In the genomic region with DNA sequence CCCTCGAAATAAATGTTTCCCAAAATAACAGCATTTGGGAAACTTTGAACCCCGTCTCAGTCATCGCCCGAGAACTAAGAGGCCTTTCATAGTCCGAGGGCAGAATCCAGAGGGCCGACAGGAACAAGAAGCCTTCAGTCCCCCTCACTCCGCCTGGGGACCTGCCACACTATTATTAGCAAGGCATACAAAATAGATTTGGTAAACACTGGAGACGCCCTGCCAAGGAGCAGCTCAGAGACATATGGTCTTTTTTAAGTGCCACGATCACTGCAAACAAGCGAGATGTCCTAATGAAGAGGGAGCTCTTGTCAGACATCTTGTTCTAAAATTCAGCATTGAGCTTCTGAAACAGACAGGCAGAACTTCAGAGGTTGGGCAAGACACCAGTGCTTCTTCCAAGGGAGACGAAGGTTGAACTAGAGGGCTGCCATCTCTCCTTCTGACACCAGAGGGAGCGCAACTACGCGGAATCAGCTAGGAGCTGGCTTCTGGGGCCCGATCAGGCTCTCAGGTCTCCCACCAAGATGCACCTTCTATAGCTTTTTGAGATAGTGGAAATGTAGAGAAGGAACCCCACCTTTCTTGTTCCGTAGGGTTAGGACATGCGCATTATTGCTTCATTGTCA, we compare ENCODE assay signal across 7 mouse cellular contexts.
DNase-seq lines count a peak whose midpoint lies in the region; ATAC-seq and TF ChIP-seq lines count a peak whose summit lies in the region.

No protein-coding gene starts in this region.

- no peak overlapping the region for H3K27ac ChIP-seq in forebrain, embryonic 15.5 days (replicated peaks)
- no peak overlapping the region for H3K27ac ChIP-seq in midbrain, embryonic 14.5 days (replicated peaks; ENCODE audit: low read depth, low read length)
- no peak overlapping the region for H3K27ac ChIP-seq in thymus, adult 2 months (ENCODE audit: control insufficient read depth, insufficient read depth, low read length)

- H3K9ac ChIP-seq in forebrain, embryonic 15.5 days (replicated peaks), result no peak overlapping the region
- H3K9ac ChIP-seq in midbrain, embryonic 14.5 days (replicated peaks; ENCODE audit: low read length), result no peak overlapping the region

- peaks cover 10% of the 10 kb centered on the region for H3K4me1 ChIP-seq in forebrain, embryonic 15.5 days
- no peaks in the 10 kb centered on the region for H3K4me1 ChIP-seq in midbrain, embryonic 14.5 days (ENCODE audit: control insufficient read depth, insufficient read depth, low read length)
- no peaks in the 10 kb centered on the region for H3K4me1 ChIP-seq in thymus, adult 2 months (replicated peaks; ENCODE audit: control insufficient read depth, insufficient read depth, low read length)

- TF ChIP-seq POLR2A in thymus, adult 2 months (IDR thresholded peaks at IDR 0.05; ENCODE audit: control insufficient read depth, extremely low read depth, insufficient read depth, low read length, poor library complexity), result no peak

- ATAC-seq in forebrain, embryonic 15.5 days (replicated peaks), result peak; percentile 80
- no peak; the same call in 1 of the 2 replicates for ATAC-seq in midbrain, embryonic 14.5 days (ENCODE audit: low FRiP score, low TSS enrichment)

- H3K4me3 ChIP-seq in forebrain, embryonic 15.5 days, result no peak overlapping the region
- no peak overlapping the region for H3K4me3 ChIP-seq in midbrain, embryonic 14.5 days (replicated peaks; ENCODE audit: low read depth, low read length)
- H3K4me3 ChIP-seq in thymus, adult 2 months (ENCODE audit: control insufficient read depth, insufficient read depth, low read length), result no peak overlapping the region

- no peak for TF ChIP-seq CTCF in thymus, adult 2 months (IDR thresholded peaks at IDR 0.05; ENCODE audit: borderline replicate concordance, control insufficient read depth, extremely low read depth, insufficient read depth, low read length, poor library complexity)

- WGBS in forebrain, embryonic 15.5 days, result 18% methylated on average over 17 of the region's 17 CpGs
- 41% methylated on average over 17 of the region's 17 CpGs for WGBS in midbrain, embryonic 14.5 days
- 50% methylated on average over 17 of the region's 17 CpGs for WGBS in thymus, adult 2 months

- H3K27me3 ChIP-seq in forebrain, embryonic 15.5 days, result no peaks in the 10 kb centered on the region
- no peaks in the 10 kb centered on the region for H3K27me3 ChIP-seq in midbrain, embryonic 14.5 days (ENCODE audit: control insufficient read depth, insufficient read depth, low read length)
- no peaks in the 10 kb centered on the region for H3K27me3 ChIP-seq in thymus, adult 2 months (ENCODE audit: control insufficient read depth, insufficient read depth, low read length)

- H3K36me3 ChIP-seq in forebrain, embryonic 15.5 days, result no peaks in the 10 kb centered on the region
- no peaks in the 10 kb centered on the region for H3K36me3 ChIP-seq in midbrain, embryonic 14.5 days (ENCODE audit: control insufficient read depth, insufficient read depth, low read length)
- no peaks in the 10 kb centered on the region for H3K36me3 ChIP-seq in thymus, adult 2 months (ENCODE audit: control insufficient read depth, insufficient read depth, low read length)

- no peaks in the 10 kb centered on the region for H3K9me3 ChIP-seq in forebrain, embryonic 15.5 days
- H3K9me3 ChIP-seq in midbrain, embryonic 14.5 days (ENCODE audit: control insufficient read depth, low read length), result no peaks in the 10 kb centered on the region

- peak; percentile 62 for DNase-seq in R1 (ENCODE audit: low read depth, low spot score)
- DNase-seq in c-Kit-positive CD71-negative TER-119-negative erythroid progenitor cells, embryonic 14.5 days (ENCODE audit: low read depth), result peak; percentile 18
- peak; percentile 36 for DNase-seq in heart, postnatal 25 days (ENCODE audit: low spot score)
- DNase-seq in left cerebral cortex, adult 11 months (ENCODE audit: low spot score), result peak; percentile 66
- DNase-seq in midbrain, embryonic 14.5 days, result peak; percentile 94
- DNase-seq in thymus, adult 2 months, result peak; percentile 20

- H3K4me2 ChIP-seq in forebrain, embryonic 15.5 days (replicated peaks), result no peak overlapping the region
- H3K4me2 ChIP-seq in midbrain, embryonic 14.5 days (ENCODE audit: low read length), result no peak overlapping the region

- intact Hi-C loops in heart, postnatal 25 days (cut with DNase I), result loop anchor here (1.0 kb wide), 1 partner anchor 1116 kb away; no protein-coding TSS in a partner anchor

Comparison
In these comparisons a context has a peak if more than half of its experiments do, and no peak if none do; other contexts are left out.
1. DNase-seq: peak in every context shown above with its lines; median percentile 94 in midbrain, embryonic 14.5 days; 66 in left cerebral cortex, adult 11 months; 62 in R1; 36 in heart, postnatal 25 days; 20 in thymus, adult 2 months; 18 in c-Kit-positive CD71-negative TER-119-negative erythroid progenitor cells, embryonic 14.5 days.